Mouse (Mus musculus): ENCODE data around the gene Lrriq1.

GRCm38 (mm10) chr10:103236460-103236772 is 294 bp upstream of the Lrriq1 start:
- TF ChIP-seq MAFK (IDR thresholded peaks at IDR 0.05; ENCODE audit: insufficient read depth, low read depth, low read length) = no peak
- TF ChIP-seq CHD2 (IDR thresholded peaks at IDR 0.05; ENCODE audit: low read depth, low read length) = no peak
- no peak for TF ChIP-seq ZC3H11A (IDR thresholded peaks at IDR 0.05; ENCODE audit: borderline replicate concordance, low read depth, low read length)
- no peak for TF ChIP-seq ZNF384 (IDR thresholded peaks at IDR 0.05; ENCODE audit: low read depth, low read length)

Measured in ES-E14 (cell line).